Mouse (Mus musculus): ENCODE results near the gene Lhfpl3.

Gene Lhfpl3

DNA sequence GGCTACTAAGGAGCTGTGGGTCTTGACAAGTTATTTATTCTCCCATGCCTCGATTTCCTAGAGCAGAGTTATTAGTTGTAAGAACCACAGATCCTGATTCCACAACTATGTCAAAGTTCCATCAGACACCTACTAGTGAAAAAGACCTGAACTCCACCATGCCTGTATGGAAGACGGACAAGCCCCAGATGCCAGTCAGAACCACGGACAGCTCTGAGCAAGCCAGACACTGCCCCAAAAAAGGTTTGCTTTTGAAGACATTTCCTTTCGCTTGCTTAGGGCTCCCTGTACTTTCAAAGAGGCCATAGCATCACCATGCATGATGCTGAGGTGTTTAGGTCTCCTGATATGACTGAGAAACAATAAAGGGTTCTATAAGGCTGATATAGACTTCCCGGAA is 197.4 kb downstream of the Lhfpl3 start:
- DNase-seq: no peak

DNA sequence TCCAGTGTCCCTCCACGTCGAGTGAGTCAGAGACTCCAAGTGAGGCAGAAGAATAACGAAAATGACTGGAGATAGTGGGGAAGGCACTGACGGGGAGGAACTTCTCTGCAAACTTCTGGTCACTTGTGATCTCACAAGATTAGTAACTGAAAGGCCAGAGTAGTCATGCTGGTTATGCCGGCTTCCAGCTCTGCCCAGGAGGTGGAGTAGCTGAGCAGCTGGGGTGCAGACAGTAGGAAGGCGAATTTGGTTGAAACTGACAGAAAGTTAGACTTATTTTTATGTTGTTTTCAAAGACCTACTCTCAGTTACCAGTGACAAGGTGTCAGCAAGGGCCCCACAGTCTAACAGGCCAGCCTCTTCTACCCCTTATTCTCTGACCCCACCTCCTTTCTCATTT is 217.4 kb downstream of the Lhfpl3 start:
- no peak for DNase-seq

GRCm38 (mm10) chr5:22986771-22987170 is 240.9 kb downstream of the Lhfpl3 start:
- DNase-seq: no peak

DNA sequence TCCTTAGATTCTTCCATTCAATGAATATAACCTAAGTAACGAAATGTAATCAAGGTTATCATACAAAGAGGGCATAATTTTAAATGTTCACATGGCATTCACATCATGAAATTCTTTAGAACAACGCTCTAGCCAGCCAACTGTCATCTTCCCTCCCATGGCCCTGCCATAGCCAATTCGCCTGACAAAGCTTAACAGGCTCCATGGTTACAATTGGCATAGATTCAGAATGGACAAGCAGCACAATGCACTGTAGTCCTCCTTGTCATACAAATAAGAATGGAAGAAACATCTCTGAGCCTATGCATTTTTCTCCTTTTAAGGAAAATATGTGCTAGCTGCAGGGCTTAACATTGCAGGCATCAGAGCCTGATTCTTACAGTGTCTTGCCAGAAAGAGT is 254.0 kb downstream of the Lhfpl3 start:
- DNase-seq: no peak

GRCm38 (mm10) chr5:23003123-23003797 is 257.4 kb downstream of the Lhfpl3 start:
- DNase-seq: no peak

DNA sequence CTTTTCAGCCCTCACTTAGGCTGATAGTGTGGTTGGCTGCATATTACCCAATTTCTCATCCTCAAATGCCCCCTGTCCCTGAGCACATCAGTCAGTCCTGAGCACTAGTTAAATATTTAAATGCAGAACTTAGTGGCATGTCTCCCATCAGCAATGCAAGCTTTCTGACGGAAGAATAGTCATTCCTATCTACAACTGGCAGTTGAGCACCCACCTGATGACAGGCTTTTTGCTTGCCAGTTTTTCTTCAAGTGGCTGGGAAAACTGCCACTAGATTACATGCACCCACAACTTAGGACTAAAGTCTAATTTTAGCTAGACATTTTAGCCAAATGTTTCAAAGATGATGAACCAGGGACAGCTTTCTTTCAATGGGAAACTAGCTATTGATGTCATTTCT is 260.3 kb downstream of the Lhfpl3 start:
- no peak for DNase-seq

GRCm38 (mm10) chr5:23010460-23010859 is 264.6 kb downstream of the Lhfpl3 start:
- DNase-seq: no peak

GRCm38 (mm10) chr5:23013997-23014396 is 268.1 kb downstream of the Lhfpl3 start:
- no peak for DNase-seq

DNA sequence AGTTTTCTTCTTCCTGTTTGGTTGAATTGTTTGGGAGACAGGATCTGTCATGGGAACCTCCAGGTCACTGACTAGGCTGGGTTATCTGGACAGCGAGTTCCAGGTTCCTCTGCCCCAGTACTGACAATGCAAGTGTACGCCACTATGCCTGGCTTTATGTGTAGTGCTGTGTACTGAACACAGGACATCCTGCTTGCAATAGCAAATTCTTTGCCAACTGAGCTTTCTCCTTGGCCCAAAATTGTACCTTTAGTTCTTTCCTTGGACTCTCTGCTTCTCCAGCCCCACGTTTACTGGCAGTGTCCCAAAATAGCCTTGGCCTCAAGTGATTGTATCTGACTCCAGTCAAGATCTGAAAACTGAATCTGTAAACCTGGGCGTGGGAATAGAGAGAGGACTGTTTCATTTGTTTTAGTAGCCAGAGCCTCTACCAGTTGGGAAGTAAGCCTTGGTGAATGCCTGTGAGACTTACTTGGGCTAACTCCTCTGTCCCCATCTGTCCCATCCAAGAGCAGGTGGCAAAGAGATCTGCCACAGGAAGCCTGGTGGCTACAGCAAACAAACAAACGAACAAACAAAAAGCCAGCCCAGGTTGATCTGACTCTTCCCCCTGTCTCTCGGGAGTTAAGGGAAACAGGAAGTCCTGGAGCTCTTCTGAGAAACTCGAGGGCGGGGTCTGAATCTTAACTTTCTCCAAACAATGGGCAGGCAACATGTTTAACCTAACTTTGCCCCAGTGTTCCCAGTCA is 269.9 kb downstream of the Lhfpl3 start:
- DNase-seq: no peak

DNA sequence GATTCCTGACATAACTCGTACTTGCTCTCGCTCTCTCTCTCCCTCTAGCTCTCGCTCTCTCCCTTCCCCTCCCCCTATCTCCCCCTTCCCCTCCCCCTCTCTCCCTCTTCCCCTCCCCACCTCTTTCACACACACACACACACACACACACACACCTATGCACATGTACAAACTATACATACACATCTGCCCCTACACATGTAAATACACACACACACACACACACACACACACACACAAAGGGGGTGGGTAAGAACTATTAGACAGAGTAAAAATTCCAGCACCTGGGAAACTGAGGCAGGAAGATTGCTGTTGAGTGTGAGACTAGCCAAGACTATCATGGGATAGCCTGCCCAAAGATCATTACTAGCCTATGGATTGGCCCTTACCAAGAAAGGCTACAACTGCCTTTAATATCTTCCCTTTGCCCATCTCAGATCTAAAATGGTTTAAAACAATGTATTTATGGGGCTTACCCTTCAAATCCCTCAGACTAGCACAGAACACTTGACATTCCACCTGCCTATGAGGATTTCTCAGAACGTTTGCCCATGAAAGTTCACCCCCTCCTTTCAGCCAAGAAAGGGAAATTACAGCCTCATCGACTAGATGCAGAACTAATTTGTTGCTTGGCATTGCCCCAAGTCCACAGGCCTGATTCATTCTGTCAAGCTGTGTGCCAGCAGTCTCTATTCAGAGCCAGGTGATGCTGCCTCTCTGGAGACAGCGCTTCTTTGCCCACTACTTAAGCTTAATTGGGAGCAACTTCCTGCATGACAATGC is 289.3 kb downstream of the Lhfpl3 start:
- peak; percentile 22 for DNase-seq

DNA sequence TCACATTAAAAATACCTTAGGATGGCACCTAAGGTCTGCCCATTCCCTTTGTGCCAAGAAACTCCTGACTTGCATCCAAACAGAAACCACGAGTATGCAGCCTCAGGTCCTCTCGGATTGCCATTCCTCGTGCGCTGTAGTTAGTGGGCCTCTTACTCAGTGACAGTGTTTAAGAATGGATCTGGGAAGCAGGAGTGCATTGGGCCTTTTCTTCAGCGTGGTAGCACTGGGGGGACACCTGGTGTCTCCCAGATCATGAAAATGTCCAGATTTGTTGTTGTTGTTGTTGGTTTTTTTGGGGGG is 289.8 kb downstream of the Lhfpl3 start:
- DNase-seq: no peak

DNA sequence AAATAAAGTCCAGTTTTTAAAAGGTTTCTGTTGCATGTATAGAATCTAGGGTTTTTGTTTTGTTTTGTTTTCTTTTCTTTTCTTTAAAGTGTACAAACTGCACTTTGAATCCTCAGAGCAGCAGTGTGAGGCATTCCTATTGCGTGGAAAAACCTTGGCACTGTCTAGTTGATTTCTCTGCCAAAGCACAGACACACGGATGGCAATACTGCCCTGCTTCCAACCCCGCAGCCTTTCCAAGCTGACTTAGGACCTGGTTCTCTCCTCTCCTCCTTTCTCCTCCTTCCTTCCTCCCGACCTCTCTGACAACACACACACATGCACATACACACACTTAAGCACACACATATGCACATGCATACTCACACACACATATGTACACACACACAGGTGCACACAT is 294.6 kb downstream of the Lhfpl3 start:
- DNase-seq: no peak

GRCm38 (mm10) chr5:23042862-23043261 is 297.0 kb downstream of the Lhfpl3 start:
- no peak for DNase-seq

GRCm38 (mm10) chr5:23049083-23049663 is 303.3 kb downstream of the Lhfpl3 start:
- DNase-seq: no peak

- DNase-seq: no peak
These were observed 305.6 kb downstream of the Lhfpl3 start for GRCm38 (mm10) chr5:23051458-23051857.

DNA sequence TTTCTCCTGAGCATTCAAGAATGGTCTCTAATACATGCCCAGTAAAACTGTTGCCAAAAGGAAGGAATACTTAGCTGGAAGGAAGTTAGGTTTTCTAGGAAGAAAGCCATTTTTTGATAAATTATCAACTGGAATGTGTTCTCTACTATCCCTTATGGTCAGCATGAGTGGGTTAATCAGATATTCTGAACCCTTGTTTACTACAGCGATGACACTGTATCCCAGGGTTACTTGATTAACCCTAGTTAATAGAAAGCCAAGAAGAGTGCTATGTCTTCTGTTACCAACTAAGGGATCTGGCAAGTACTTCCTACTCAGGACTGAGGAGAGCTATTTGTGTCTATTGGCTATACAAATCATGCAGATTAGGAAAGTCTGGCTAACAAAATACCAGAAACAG is 349.0 kb downstream of the Lhfpl3 start:
- no peak for DNase-seq

DNA sequence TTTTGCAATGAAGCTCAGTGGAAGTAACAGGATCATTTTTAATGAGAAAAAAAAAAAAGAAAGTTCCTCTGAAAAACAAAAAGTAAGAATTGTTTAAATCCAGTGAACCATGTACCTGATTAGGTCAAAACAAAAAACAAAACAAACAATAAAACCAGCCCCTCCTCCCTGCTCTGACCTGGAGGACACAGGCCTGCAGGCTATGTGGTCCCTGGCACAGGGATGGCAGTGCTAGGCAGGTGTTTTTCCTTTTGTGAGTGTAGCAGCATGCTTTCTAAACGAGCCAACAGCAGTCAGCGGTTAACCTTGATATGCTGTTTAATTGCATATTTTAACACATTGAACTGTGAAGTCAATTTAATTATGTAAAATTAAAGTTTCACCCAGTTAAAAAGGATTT is 360.7 kb downstream of the Lhfpl3 start:
- DNase-seq: no peak

GRCm38 (mm10) chr5:23111307-23111706 is 365.4 kb downstream of the Lhfpl3 start:
- DNase-seq: no peak

DNA sequence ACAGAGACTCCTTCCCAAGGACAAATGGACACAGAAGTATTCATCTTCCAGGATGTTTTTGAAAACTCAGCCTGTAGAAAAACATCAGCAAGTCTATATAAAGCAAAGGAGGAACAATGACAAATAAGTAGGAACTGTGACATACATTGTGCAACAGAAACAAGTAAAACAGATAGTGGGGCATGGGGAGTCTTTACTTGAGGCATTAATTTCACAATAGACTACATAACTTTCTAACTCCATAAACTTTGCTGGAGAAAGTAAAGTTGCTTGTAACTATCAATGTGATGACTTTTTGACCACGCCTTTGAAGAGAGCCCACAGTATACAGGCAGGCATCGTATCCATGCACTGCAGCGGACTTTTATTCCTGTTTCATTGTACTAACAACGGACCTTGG is 368.4 kb downstream of the Lhfpl3 start:
- no peak for DNase-seq

GRCm38 (mm10) chr5:23126851-23127250 is 381.0 kb downstream of the Lhfpl3 start:
- DNase-seq: no peak

DNA sequence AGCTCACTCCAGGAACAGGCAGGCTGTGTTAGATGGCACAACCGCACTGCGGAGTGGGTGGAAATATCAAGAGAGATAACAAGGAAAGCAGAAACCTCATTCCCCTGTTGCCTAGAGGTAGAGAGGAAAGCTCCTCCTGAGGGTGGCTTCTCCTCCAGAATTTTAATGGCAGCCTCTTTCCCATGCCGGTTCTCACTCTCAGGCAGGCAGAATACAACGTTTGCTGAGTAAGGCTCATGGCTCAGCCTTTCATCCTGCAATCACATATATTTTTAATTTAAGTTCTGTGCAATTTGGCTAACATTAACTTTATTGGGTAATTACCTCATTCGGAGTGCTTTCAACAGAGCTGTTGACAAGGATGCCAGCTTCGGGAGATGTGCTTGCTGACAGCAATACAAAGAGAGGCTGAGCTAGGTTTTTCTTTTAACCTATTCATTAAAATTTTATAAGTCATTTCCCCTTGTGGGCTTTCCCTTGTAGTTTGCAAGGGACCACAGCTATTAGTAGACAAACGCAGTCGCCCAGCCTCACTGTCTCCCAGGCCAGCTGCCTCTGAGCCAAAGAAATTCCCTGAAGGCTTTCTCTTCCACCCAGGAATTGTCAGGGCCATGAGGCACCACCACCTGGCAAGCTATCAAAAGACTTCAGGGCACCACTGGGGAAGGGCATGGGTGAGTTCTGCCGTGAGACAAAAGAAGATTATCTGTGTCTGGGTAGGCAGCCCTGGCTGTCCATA is 394.5 kb downstream of the Lhfpl3 start:
- no peak for DNase-seq

GRCm38 (mm10) chr5:23153210-23153609 is 407.4 kb downstream of the Lhfpl3 start:
- DNase-seq: no peak

DNA sequence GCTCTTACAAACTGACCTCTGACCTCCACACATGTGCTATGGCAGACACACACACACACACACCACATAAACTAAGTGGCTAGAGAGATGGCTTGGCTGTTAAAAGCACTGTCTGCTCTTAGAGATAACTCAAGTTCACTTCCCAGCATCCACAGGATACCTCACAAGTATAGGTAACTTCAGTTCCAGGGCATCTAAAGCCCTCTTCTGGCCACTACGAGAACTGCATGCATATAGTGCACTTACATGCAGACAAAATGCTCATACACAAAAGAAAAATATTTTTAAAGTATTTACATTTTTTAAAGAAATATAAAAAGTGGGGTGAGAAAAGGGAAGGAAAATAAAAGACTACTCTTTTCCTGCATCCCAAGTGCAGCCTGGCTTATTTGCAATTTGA is 408.6 kb downstream of the Lhfpl3 start:
- no peak for DNase-seq
